Mouse (Mus musculus) leukemia stem cell, adult 10-12 weeks (primary cell): Measurements from ENCODE around the gene Krt13. TPM values are rescaled to one million over a fixed set of nuclear protein-coding genes. Genes with fewer than 3 reads are reported as not detected.

Experiments used
- polyA plus RNA-seq: library from polyadenylated mRNA; stranded (reverse); fragments of >175 nt; gene quantifications from 2 replicates; pipeline ENCODE4 v1.2.3, GENCODE M21; 2012; ENCODE audit warnings: low replicate concordance

Krt13 gene
- polyA plus RNA-seq: not detected in 2 replicates

DNA sequence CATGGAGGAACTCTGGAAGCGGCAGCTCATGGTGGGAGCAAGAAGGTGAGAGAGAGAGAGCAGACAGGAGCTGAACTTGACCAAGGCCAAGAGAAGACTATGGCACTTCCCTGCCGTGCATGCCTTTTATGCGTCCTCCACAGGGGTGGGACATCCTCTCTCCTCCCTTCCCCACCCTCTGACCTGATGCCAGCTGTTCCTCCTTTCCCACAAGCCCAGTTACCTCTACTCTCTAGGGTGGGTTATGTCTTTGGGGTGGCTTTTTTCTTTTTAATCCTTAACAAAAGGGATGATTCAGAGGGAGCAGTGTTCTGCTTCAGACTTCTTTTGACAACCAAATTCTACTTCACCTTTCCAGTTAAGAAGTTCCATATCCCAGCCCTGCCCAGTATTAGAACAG lies at the start of gene Krt13:
Gene Krt13 (minus strand): TSS at position 101 of the 400 bp plus-strand sequence.

DNA sequence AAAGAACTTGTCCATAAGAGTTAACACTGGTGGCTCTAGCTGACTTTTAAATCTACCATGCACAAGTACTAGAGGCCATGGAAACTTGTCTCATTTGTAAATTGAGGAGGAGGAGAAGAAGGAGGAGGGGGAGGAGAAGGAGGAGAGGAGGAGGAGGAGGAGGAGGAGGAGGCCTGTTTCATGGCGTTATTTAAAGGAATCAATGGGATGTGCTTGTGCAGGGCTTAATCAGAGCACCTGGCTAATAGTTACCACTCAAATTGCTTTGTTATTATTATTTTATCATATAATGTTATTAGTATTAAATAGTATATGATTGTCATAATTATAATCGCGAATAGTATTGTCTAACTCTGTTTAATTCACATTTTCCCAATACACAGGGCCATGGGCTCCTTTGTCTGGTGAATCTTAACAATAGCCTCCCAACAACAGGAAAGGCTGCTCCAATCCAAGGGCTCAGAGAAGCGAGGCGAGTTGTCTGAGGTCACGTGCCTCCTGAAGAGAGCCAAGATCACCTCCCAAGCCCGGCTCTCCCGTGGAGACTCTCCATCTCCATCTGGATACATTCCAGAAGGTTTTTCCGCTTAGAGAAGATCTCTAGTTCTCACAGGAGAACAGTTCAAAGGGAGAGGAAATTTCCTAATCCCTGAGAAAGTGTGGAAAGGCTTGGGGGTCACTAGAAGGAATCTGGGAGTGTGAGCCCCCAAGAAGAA lies 27.4 kb upstream of the Krt13 start, which contains the start of gene Krt19:
Gene Krt19 (minus strand): TSS at position 51 of the 716 bp plus-strand sequence.

DNA sequence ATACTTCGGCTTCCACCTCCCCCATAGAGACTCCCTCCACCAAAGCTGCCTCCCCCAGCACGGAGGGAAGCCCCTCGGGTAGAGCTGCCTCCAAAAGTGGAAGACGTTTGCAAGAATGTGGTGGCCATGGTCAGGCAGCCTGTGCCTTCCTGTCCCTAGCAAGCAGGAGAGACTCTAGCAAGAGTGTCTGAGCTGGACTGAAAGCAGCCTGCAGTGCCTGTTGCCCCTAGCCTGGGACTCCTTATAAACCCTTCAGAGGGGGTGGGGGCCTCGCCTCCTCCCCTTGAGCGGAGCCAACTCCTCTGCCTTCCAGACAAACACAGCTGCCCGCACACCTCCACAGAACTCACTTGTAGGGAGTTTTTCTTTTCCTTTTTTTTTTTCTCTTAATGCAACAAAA lies 14.4 kb upstream of the Krt13 start, which contains the start of gene Krt15:
Gene Krt15 (minus strand): TSS at position 198 of the 400 bp plus-strand sequence.

DNA sequence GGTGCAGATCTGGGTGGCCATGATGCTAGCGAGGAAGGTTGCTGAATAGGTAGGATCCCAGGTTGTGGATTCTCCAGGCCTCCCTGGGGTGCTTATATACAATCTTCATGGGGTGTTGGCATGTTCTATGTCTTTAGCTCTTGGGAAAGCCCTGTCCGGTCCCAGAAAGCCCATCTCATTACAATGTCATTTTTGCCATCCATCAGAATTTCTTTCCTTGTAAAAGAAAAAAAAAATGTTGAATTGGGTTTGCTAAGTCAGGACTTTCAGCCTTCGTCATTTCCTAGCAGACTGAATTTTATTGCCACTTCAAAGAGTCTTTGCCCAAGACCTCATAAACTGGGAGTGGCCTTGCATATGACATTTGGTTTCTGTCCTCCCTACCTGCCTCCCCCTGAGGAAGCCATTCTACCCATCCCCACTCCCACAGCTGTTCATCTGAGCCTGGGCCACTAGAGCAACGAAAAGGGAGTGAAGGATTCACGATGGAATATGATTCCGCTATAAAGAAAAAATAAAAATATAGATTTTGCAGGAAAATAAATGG lies 15.7 kb downstream of the Krt13 start, which contains the start of gene Krt36:
Gene Krt36 (minus strand): TSS at position 51 of the 547 bp plus-strand sequence.

GRCm38 (mm10) chr11:100096141-100096540 lies 25.2 kb downstream of the Krt13 start, which contains the start of gene Krt35:
Gene Krt35, minus strand, starts transcription at chr11:100096241.

GRCm38 (mm10) chr11:100087861-100088260 lies 33.5 kb downstream of the Krt13 start, which contains the start of gene Krt32:
Gene Krt32, minus strand, starts transcription at chr11:100088226.

Other genes with a start within 250 kb of the Krt13 start
- not detected in 2 replicates for gene Krtap9-1, start 248.2 kb downstream of the Krt13 start, polyA plus RNA-seq
- gene Gm11567, start 242.4 kb downstream of the Krt13 start, polyA plus RNA-seq: not detected in 2 replicates
- gene Krtap31-1, start 213.6 kb downstream of the Krt13 start, polyA plus RNA-seq: not detected in 2 replicates
- gene Gm11565, start 206.8 kb downstream of the Krt13 start, polyA plus RNA-seq: not detected in 2 replicates
- not detected in 2 replicates for gene Krtap31-2, start 185.3 kb downstream of the Krt13 start, polyA plus RNA-seq
- not detected in 2 replicates for gene Krtap9-5, start 173.1 kb downstream of the Krt13 start, polyA plus RNA-seq
- not detected in 2 replicates for gene Krtap29-1, start 142.5 kb downstream of the Krt13 start, polyA plus RNA-seq
- not detected in 2 replicates for gene Krtap16-1, start 135.0 kb downstream of the Krt13 start, polyA plus RNA-seq
- gene Krtap17-1, start 127.6 kb downstream of the Krt13 start, polyA plus RNA-seq: not detected in 2 replicates
- not detected in 2 replicates for gene Krt33a, start 105.4 kb downstream of the Krt13 start, polyA plus RNA-seq
- not detected in 2 replicates for gene Krt33b, start 91.7 kb downstream of the Krt13 start, polyA plus RNA-seq
- gene Krt34, start 80.0 kb downstream of the Krt13 start, polyA plus RNA-seq: not detected in 2 replicates
- not detected in 2 replicates for gene Krt31, start 71.0 kb downstream of the Krt13 start, polyA plus RNA-seq
- not detected in 2 replicates for gene Krt32, start 33.3 kb downstream of the Krt13 start, polyA plus RNA-seq
- not detected in 2 replicates for gene Krt35, start 25.3 kb downstream of the Krt13 start, polyA plus RNA-seq
- not detected in 2 replicates for gene Krt36, start 15.9 kb downstream of the Krt13 start, polyA plus RNA-seq
- 0.10 TPM in 1 of 2 replicates, not detected in the other for gene Krt15, start 14.4 kb upstream of the Krt13 start, polyA plus RNA-seq
- 0.15 and 1.7 TPM in 2 replicates for gene Krt19, start 27.1 kb upstream of the Krt13 start, polyA plus RNA-seq
- gene Krt9, start 71.7 kb upstream of the Krt13 start, polyA plus RNA-seq: not detected in 2 replicates
- 0.23 and 0.48 TPM in 2 replicates for gene Krt14, start 86.0 kb upstream of the Krt13 start, polyA plus RNA-seq
- gene Krt16, start 127.3 kb upstream of the Krt13 start, polyA plus RNA-seq: not detected in 2 replicates
- gene Krt17, start 139.5 kb upstream of the Krt13 start, polyA plus RNA-seq: 0.51 TPM in 1 of 2 replicates, not detected in the other
- gene Krt42, start 148.3 kb upstream of the Krt13 start, polyA plus RNA-seq: not detected in 2 replicates
- 561 and 639 TPM in 2 replicates for gene Eif1, start 198.3 kb upstream of the Krt13 start, polyA plus RNA-seq
- gene Gast, start 212.8 kb upstream of the Krt13 start, polyA plus RNA-seq: not detected in 2 replicates
- gene Hap1, start 234.6 kb upstream of the Krt13 start, polyA plus RNA-seq: 3.3 and 4.1 TPM in 2 replicates